Mouse (Mus musculus): ENCODE results near the gene Nsun4. TPM values are rescaled to one million over a fixed set of nuclear protein-coding genes. Genes with fewer than 3 reads are reported as not detected.

The Nsun4 gene
- total RNA-seq, 4 experiments from 2014 or later: 10.6 to 11.8 (median 11.7) TPM

DNA sequence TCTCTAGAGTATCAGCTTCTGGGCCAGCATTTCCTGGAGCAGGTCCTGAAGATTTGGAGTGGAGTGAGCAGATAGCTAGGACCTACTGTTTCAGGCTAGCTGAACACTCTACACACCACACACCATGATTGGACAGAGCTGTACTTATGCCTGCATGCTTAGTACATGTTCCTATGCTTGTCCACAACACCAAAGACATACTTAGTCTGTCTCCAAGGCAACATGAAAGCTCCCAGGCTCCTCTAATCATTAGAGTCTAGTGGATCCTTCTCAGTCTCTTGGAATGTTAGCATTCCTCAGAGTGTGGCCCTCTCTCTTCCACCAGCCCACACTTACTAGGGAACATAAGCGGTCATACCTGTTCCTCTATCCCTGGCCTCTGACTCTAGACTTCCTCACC lies 66.2 kb downstream of the Nsun4 start:
- DNase-seq (ENCODE audit: low spot score in 2 of 2): no peak

DNA sequence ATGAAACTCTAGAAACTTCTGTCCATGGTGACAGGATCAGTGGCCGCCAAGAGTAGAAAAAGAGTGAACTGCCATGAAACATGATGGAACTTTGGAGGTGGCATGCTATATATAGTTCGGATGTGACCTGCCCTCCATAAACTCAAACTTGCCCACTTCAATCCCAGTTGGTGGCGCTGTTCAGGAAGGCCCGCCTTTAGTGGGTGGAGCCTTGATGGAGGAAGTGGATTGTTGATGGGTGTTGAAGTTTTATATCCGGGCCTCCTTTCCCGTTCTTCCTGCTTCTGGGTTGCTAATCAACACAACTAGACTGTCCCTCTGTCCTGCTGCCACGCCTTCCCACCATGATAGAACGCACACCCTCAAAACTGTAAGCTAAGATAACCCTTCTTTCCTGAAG lies 68.7 kb downstream of the Nsun4 start:
- no peak for DNase-seq (ENCODE audit: low spot score in 2 of 2)

DNA sequence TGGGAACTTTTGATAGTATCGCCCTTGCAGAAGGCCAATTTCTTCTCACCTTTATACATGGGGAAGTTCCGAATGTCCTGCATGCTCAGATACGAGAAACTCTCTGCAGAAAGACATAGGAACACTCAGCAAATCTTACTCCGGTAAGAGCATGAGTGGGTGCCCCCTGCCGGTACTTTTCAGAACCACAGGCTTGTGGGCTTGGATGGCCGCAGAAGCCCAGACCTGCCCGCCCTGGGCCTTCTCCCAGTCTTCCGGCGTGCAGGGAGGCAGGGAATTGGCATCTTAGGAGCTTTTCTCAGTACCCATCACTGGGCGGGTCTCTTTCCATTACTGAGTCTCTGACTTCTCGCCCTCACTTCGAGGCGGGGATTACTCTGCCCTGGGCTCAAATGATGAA lies 69.6 kb downstream of the Nsun4 start:
- DNase-seq (ENCODE audit: low spot score in 2 of 2): peak; percentile 55 to 84

Other genes with a start within 250 kb of the Nsun4 start
- 10 to 100 TPM in 1 of 4 experiments, 1 to 10 TPM in 3; 4.5 to 10.2 (median 7.1) TPM for gene Mob3c, start 225.8 kb downstream of the Nsun4 start, total RNA-seq (2022)
- gene Mknk1, start 214.7 kb downstream of the Nsun4 start, total RNA-seq (2022): 10 to 100 TPM; 47.2 to 70.6 (median 53.7) TPM
- gene Kncn, start 169.5 kb downstream of the Nsun4 start, total RNA-seq (2022): under 1 TPM in 3 of 4 experiments, not detected in 1; 0.39 to 0.53 (median 0.41) TPM
- under 1 TPM in 2 of 4 experiments, not detected in 2; 0.20 to 0.28 TPM for gene 6430628N08Rik, start 163.2 kb downstream of the Nsun4 start, total RNA-seq (2022)
- gene Dmbx1, start 114.0 kb downstream of the Nsun4 start, total RNA-seq (2022): under 1 TPM in 1 of 4 experiments, not detected in 3; 0.08 TPM
- gene Faah, start 36.0 kb downstream of the Nsun4 start, total RNA-seq (2022): 100 to 1,000 TPM; 125 to 145 (median 136) TPM
- gene Uqcrh, start 21.2 kb upstream of the Nsun4 start, total RNA-seq (2022): 100 to 1,000 TPM; 402 to 415 (median 406) TPM
- 10 to 100 TPM; 45.7 to 49.3 (median 47.9) TPM for gene Lrrc41, start 21.4 kb upstream of the Nsun4 start, total RNA-seq (2022)
- gene Rad54l, start 69.8 kb upstream of the Nsun4 start, total RNA-seq (2022): 1 to 10 TPM in 1 of 4 experiments, under 1 TPM in 3; 0.41 to 1.1 (median 0.72) TPM
- 10 to 100 TPM; 69.7 to 76.0 (median 72.0) TPM for gene Pomgnt1, start 70.0 kb upstream of the Nsun4 start, total RNA-seq (2022)
- gene Lurap1, start 97.5 kb upstream of the Nsun4 start, total RNA-seq (2022): 10 to 100 TPM; 21.9 to 23.7 (median 23.3) TPM
- not detected for gene Tspan1, start 113.7 kb upstream of the Nsun4 start, total RNA-seq (2022)
- gene 1700042G07Rik, start 119.5 kb upstream of the Nsun4 start, total RNA-seq (2022): not detected
- gene Gm49337, start 119.5 kb upstream of the Nsun4 start, total RNA-seq (2022): 1 to 10 TPM in 1 of 4 experiments, under 1 TPM in 1, not detected in 2; 0.96 to 4.1 TPM
- gene Pik3r3, start 167.7 kb upstream of the Nsun4 start, total RNA-seq (2022): 10 to 100 TPM; 29.0 to 40.9 (median 35.9) TPM

All from layer of hippocampus, adult 8-10 months (tissue).